Mouse (Mus musculus): ENCODE results near the gene Narfl. TPM values are rescaled to one million over a fixed set of nuclear protein-coding genes. Genes with fewer than 3 reads are reported as not detected.

Narfl gene
- 32.8 and 34.8 TPM in 2 replicates for polyA plus RNA-seq (2021; fragmentation: Nextera tagmentation)
- long read RNA-seq, experiment 1, transcript Narfl-201 (11 exons, 2,555 nt): major isoform, 64 of 84 reads
- long read RNA-seq, experiment 1, partial matches to known transcripts: 9 of 84 reads
- long read RNA-seq, experiment 1, other reads (novel, unspliced or antisense): 11 of 84 reads
- long read RNA-seq, experiment 2, transcript Narfl-201 (11 exons, 2,555 nt): major isoform, 238 of 299 reads
- long read RNA-seq, experiment 2, partial matches to known transcripts: 5 of 299 reads
- long read RNA-seq, experiment 2, other reads (novel, unspliced or antisense): 55 of 299 reads

GRCm38 (mm10) chr17:25773549-25774120 lies at the start of gene Narfl:
TSS of gene Narfl (plus strand) at chr17:25773776.

GRCm38 (mm10) chr17:25727265-25728008 lies 46.1 kb upstream of the Narfl start, which contains the start of the genes Chtf18 and Rpusd1:
TSS of gene Chtf18 (minus strand) at chr17:25727419.
TSS of gene Rpusd1 (plus strand) at chr17:25727670.

GRCm38 (mm10) chr17:25735745-25736144 lies 37.8 kb upstream of the Narfl start, which contains the start of gene Mslnl:
TSS of gene Mslnl (plus strand) at chr17:25736042.

DNA sequence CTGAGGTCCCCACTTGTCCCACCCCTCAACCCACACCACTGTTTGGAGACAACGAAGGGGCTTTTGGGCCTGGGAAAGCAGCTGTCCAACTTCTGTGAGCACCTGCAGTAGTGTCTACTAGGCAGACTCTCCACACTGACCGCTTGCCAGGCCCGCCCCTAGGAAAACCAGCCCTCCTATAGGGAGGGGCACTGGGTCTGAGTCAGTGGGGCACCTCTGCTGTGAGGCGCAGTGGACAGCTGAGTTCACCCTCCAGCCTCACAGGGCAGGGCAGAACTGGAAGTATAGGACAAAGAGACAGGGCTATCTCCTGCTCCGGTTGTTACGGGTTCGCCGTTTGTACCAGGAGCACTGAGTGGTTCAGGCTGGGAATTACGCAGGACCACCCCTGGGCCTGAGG lies 19.3 kb upstream of the Narfl start, which contains the start of gene Msln:
Gene Msln, minus strand, starts transcription at position 138 of the 400 bp plus-strand sequence.

DNA sequence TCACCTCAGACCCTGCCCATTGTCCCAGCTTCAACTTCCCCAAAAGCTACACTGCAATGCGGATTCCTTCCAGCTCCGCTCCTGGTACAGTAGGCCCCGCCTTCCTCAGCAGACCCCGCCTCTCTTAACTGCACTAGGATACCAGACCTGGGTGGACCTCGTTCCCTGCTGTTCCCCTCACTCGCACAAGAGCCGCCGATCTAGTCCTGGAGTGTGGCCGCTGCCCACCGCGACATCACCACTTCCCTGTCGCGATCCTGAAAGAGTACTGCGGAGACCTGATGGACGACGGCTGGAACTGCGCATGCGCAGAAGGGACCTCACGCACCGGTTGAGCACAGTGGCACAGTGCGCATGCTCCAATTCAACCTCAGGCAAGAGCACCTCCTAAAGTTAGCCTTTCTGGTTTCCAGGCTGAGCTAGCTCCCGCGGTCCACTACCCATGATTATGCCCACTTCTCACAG lies 11.7 kb downstream of the Narfl start, which contains the start of gene Haghl:
Gene Haghl, minus strand, starts transcription at position 393 of the 465 bp plus-strand sequence.

GRCm38 (mm10) chr17:25786280-25786679 lies 12.7 kb downstream of the Narfl start, which contains the start of gene Ccdc78:
TSS of gene Ccdc78 (plus strand) at chr17:25786580.

DNA sequence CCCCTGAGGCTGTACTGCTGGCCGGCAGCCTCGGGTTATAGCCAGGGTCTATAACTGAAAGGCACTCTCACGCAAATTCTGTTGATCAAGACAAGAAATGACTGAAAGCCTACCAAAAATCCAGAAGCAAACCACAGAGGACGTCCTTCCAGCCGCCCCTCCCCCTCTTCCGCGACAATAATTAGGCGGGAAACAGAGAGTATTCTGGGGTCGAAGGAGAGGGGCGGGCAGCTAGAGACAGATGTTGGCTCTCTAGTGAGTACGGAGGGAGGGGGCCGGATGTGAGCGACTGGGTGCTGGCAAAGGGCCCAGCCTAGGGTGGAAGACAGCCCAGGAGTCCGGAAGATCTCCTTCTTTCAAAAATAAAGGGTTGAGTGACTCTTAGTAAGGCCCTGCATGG lies 19.0 kb downstream of the Narfl start, which contains the start of gene Fam173a:
Gene Fam173a, minus strand, starts transcription at position 287 of the 400 bp plus-strand sequence.

DNA sequence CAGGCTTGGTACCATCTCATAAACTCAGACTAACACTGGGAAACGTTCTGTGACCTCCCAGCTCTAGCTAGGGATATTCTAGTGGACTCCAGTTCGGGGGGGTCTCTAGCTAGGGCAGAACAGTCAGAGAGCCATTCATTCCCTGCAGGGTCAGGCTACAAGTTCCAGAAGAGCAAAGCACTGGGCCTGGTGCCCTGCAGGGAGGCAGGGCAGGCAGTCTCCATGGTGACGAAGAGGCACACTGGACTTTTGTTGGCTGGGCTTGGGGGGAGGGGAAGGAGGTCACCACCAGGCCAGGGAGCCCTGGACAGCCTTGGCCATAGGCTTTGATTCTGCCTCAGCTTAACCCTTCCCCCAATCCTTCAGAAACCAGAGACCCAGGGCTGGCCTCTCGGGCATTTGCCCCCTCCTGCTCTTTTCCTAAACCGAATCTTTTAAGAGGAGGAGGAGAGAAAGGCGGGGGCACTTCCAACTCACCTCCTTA lies 22.1 kb downstream of the Narfl start, which contains the start of gene AC134908.4:
Gene AC134908.4, minus strand, starts transcription at position 51 of the 484 bp plus-strand sequence.

DNA sequence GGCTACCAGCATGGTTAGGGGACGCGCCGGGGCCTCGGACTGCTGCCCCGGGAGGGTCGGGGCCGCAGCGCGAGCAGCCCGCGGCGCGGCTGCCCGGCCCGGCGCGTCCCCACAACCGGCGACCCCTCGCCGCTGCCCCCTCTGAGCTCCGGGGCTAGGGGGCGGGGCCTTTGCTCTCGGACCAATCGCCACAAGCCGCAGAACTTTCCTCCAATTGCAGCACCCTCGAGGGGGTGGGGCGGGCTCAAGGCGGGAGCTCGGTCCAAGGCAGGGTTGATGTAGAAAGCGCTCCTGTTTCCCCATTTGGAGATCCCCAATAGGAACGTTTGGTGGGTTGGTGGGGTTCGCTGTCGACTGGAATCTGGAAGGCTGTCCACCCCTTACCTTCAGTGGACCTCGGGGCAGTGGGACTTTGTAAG lies 23.4 kb downstream of the Narfl start, which contains the start of gene Metrn:
Gene Metrn, minus strand, starts transcription at position 186 of the 419 bp plus-strand sequence.

GRCm38 (mm10) chr17:25808789-25809605 lies 35.4 kb downstream of the Narfl start, which contains the start of gene Fbxl16:
TSS of gene Fbxl16 (plus strand) at chr17:25809085.

GRCm38 (mm10) chr17:25823452-25823851 lies 49.9 kb downstream of the Narfl start, which contains the start of gene Wdr24:
TSS of gene Wdr24 (plus strand) at chr17:25823627.

GRCm38 (mm10) chr17:25828712-25829557 lies 55.4 kb downstream of the Narfl start, which contains the start of gene Jmjd8:
TSS of gene Jmjd8 (plus strand) at chr17:25828867.

Small RNAs within 50 kb of the gene (microRNA-seq; reads per million reads assigned to microRNA genes)
- gene Gm25083 (not detected), gene Mir3082 (3.2 reads per million, percentile 10 among the genes with 10 or more reads in this experiment), gene Mir6966 (1.5 reads per million)

Other genes with a start within 250 kb of the Narfl start
- gene Sox8, start 203.1 kb upstream of the Narfl start, polyA plus RNA-seq (2021; fragmentation: Nextera tagmentation): 43.6 and 69.7 TPM in 2 replicates
- 31.8 and 35.9 TPM in 2 replicates for gene Lmf1, start 194.7 kb upstream of the Narfl start, polyA plus RNA-seq (2021; fragmentation: Nextera tagmentation)
- gene Gng13, start 56.6 kb upstream of the Narfl start, polyA plus RNA-seq (2021; fragmentation: Nextera tagmentation): 621 and 686 TPM in 2 replicates
- gene Chtf18, start 46.4 kb upstream of the Narfl start, polyA plus RNA-seq (2021; fragmentation: Nextera tagmentation): 0.99 and 1.8 TPM in 2 replicates
- 52.1 and 53.1 TPM in 2 replicates for gene Rpusd1, start 46.1 kb upstream of the Narfl start, polyA plus RNA-seq (2021; fragmentation: Nextera tagmentation)
- not detected in 2 replicates for gene Mslnl, start 37.7 kb upstream of the Narfl start, polyA plus RNA-seq (2021; fragmentation: Nextera tagmentation)
- 0.21 and 0.24 TPM in 2 replicates for gene Msln, start 19.4 kb upstream of the Narfl start, polyA plus RNA-seq (2021; fragmentation: Nextera tagmentation)
- 76.2 and 91.6 TPM in 2 replicates for gene Haghl, start 11.9 kb downstream of the Narfl start, polyA plus RNA-seq (2021; fragmentation: Nextera tagmentation)
- gene Ccdc78, start 12.8 kb downstream of the Narfl start, polyA plus RNA-seq (2021; fragmentation: Nextera tagmentation): 0.36 and 0.49 TPM in 2 replicates
- 182 and 194 TPM in 2 replicates for gene Fam173a, start 19.1 kb downstream of the Narfl start, polyA plus RNA-seq (2021; fragmentation: Nextera tagmentation)
- 2.4 and 3.0 TPM in 2 replicates for gene AC134908.4, start 21.9 kb downstream of the Narfl start, polyA plus RNA-seq (2021; fragmentation: Nextera tagmentation)
- 7.3 and 11.1 TPM in 2 replicates for gene Metrn, start 23.4 kb downstream of the Narfl start, polyA plus RNA-seq (2021; fragmentation: Nextera tagmentation)
- 218 and 257 TPM in 2 replicates for gene Fbxl16, start 35.3 kb downstream of the Narfl start, polyA plus RNA-seq (2021; fragmentation: Nextera tagmentation)
- gene Wdr24, start 49.9 kb downstream of the Narfl start, polyA plus RNA-seq (2021; fragmentation: Nextera tagmentation): 15.6 and 18.6 TPM in 2 replicates
- 33.3 and 39.5 TPM in 2 replicates for gene Jmjd8, start 55.1 kb downstream of the Narfl start, polyA plus RNA-seq (2021; fragmentation: Nextera tagmentation)
- 365 and 398 TPM in 2 replicates for gene Stub1, start 59.6 kb downstream of the Narfl start, polyA plus RNA-seq (2021; fragmentation: Nextera tagmentation)
- gene Rhbdl1, start 63.5 kb downstream of the Narfl start, polyA plus RNA-seq (2021; fragmentation: Nextera tagmentation): 18.4 and 27.7 TPM in 2 replicates
- gene Gm20683, start 68.0 kb downstream of the Narfl start, polyA plus RNA-seq (2021; fragmentation: Nextera tagmentation): 2.1 and 2.8 TPM in 2 replicates
- 8.6 and 8.7 TPM in 2 replicates for gene Rhot2, start 71.1 kb downstream of the Narfl start, polyA plus RNA-seq (2021; fragmentation: Nextera tagmentation)
- gene Wdr90, start 87.7 kb downstream of the Narfl start, polyA plus RNA-seq (2021; fragmentation: Nextera tagmentation): 2.1 and 2.3 TPM in 2 replicates
- gene Mcrip2, start 95.0 kb downstream of the Narfl start, polyA plus RNA-seq (2021; fragmentation: Nextera tagmentation): 36.0 and 36.4 TPM in 2 replicates
- 87.8 and 94.9 TPM in 2 replicates for gene Mettl26, start 101.3 kb downstream of the Narfl start, polyA plus RNA-seq (2021; fragmentation: Nextera tagmentation)
- not detected in 2 replicates for gene Wfikkn1, start 107.1 kb downstream of the Narfl start, polyA plus RNA-seq (2021; fragmentation: Nextera tagmentation)
- 6.4 and 7.1 TPM in 2 replicates for gene Rab40c, start 146.0 kb downstream of the Narfl start, polyA plus RNA-seq (2021; fragmentation: Nextera tagmentation)
- 115 and 168 TPM in 2 replicates for gene Pigq, start 171.2 kb downstream of the Narfl start, polyA plus RNA-seq (2021; fragmentation: Nextera tagmentation)
- 1.6 and 1.9 TPM in 2 replicates for gene Nhlrc4, start 171.2 kb downstream of the Narfl start, polyA plus RNA-seq (2021; fragmentation: Nextera tagmentation)
- 0.54 and 1.1 TPM in 2 replicates for gene A930017K11Rik, start 178.8 kb downstream of the Narfl start, polyA plus RNA-seq (2021; fragmentation: Nextera tagmentation)
- 9.0 and 12.3 TPM in 2 replicates for gene Capn15, start 212.0 kb downstream of the Narfl start, polyA plus RNA-seq (2021; fragmentation: Nextera tagmentation)

Measured in layer of hippocampus, adult 6 months (tissue).